Mouse (Mus musculus): Measurements from ENCODE around the gene Ptafr. TPM values are rescaled to one million over a fixed set of nuclear protein-coding genes. Genes with fewer than 3 reads are reported as not detected.

Gene Ptafr
- total RNA-seq (2023), result 10 to 100 TPM; 50.7 to 58.3 TPM

GRCm38 (mm10) chr4:132563965-132564364 is at the start of gene Ptafr:
Gene Ptafr, plus strand, starts transcription at chr4:132564067.

GRCm38 (mm10) chr4:132532981-132533916 is 30.6 kb upstream of the Ptafr start, which contains the start of gene Atpif1:
Gene Atpif1, minus strand, starts transcription at chr4:132533659.

GRCm38 (mm10) chr4:132535406-132536121 is 28.3 kb upstream of the Ptafr start, which contains the start of gene Dnajc8:
Gene Dnajc8, plus strand, starts transcription at chr4:132535550.

Other genes with a start within 250 kb of the Ptafr start
- gene Trnau1ap, start 234.5 kb upstream of the Ptafr start, total RNA-seq (2023), result 10 to 100 TPM; 13.8 to 15.9 TPM
- 10 to 100 TPM; 28.5 to 30.9 TPM for gene Rcc1, start 210.5 kb upstream of the Ptafr start, total RNA-seq (2023)
- 10 to 100 TPM; 20.8 to 22.6 TPM for gene Phactr4, start 141.6 kb upstream of the Ptafr start, total RNA-seq (2023)
- gene Med18, start 100.1 kb upstream of the Ptafr start, total RNA-seq (2023), result 1 to 10 TPM; 7.5 to 9.2 TPM
- 10 to 100 TPM; 31.2 to 35.3 TPM for gene Sesn2, start 53.6 kb upstream of the Ptafr start, total RNA-seq (2023)
- 100 to 1,000 TPM; 183 to 206 TPM for gene Atpif1, start 30.4 kb upstream of the Ptafr start, total RNA-seq (2023)
- gene Dnajc8, start 28.5 kb upstream of the Ptafr start, total RNA-seq (2023), result 10 to 100 TPM; 62.6 to 68.7 TPM
- 10 to 100 TPM; 30.5 to 37.3 TPM for gene Eya3, start 74.9 kb downstream of the Ptafr start, total RNA-seq (2023)
- gene Xkr8, start 168.5 kb downstream of the Ptafr start, total RNA-seq (2023), result 1 to 10 TPM; 3.9 to 4.6 TPM
- 1 to 10 TPM; 1.5 to 2.3 TPM for gene Smpdl3b, start 193.2 kb downstream of the Ptafr start, total RNA-seq (2023)
- 10 to 100 TPM; 30.1 to 41.2 TPM for gene Rpa2, start 204.3 kb downstream of the Ptafr start, total RNA-seq (2023)
- gene Themis2, start 232.3 kb downstream of the Ptafr start, total RNA-seq (2023), result 100 to 1,000 TPM; 101 to 144 TPM

Measured in neutrophil, adult 83 days (primary cell).